Mouse (Mus musculus) forebrain, embryonic 15.5 days (tissue): Measurements from ENCODE around the gene Tmbim7. TPM values are rescaled to one million over a fixed set of nuclear protein-coding genes. Genes with fewer than 3 reads are reported as not detected.

Experiments
- ATAC-seq: fragments of 200-750 bp; cut with Nextera tagmentation; replicated peaks from 2 replicates; pipeline ENCODE4 v1.8.0; 2017; ENCODE audit warnings: mild to moderate bottlenecking, moderate TSS enrichment, moderate library complexity
- H3K27ac ChIP-seq: fragments of 300-500 bp; sonication (generic); replicated peaks from 2 replicates; pipeline ENCODE4 v1.5.1; 2015; ENCODE audit warnings: mild to moderate bottlenecking, inconsistent platforms
- H3K27me3 ChIP-seq: fragments of 300-500 bp; sonication (generic); 2 replicates; pipeline ENCODE4 v1.6.1; 2015; ENCODE audit warnings: inconsistent platforms
- H3K36me3 ChIP-seq: fragments of 300-500 bp; sonication (generic); 2 replicates; pipeline ENCODE4 v1.6.1; 2015; ENCODE audit warnings: mild to moderate bottlenecking, inconsistent platforms
- H3K4me1 ChIP-seq: fragments of 300-500 bp; sonication (generic); 2 replicates; pipeline ENCODE4 v1.6.1; 2015; ENCODE audit warnings: inconsistent platforms
- H3K4me2 ChIP-seq: fragments of 300-500 bp; sonication (generic); replicated peaks from 2 replicates; pipeline ENCODE4 v1.6.1; 2015; ENCODE audit warnings: mild to moderate bottlenecking, inconsistent platforms
- H3K4me3 ChIP-seq: fragments of 300-500 bp; sonication (generic); 2 replicates; pipeline ENCODE4 v1.5.1; 2015; ENCODE audit warnings: mild to moderate bottlenecking, inconsistent platforms
- H3K9ac ChIP-seq: fragments of 300-500 bp; sonication (generic); replicated peaks from 2 replicates; pipeline ENCODE4 v1.6.1; 2015; ENCODE audit warnings: mild to moderate bottlenecking, inconsistent platforms
- H3K9me3 ChIP-seq: fragments of 300-500 bp; sonication (generic); 2 replicates; pipeline ENCODE4 v1.6.1; 2016; ENCODE audit warnings: inconsistent platforms
- WGBS: fragments of 180-500 bp; shearing (Covaris S2); methylation state at CpG from one replicate; pipeline ENCODE4 v1.1.7; 2015; ENCODE audit warnings: mixed read lengths; 5-methylcytosine and 5-hydroxymethylcytosine counted together
- polyA plus RNA-seq: library from polyadenylated mRNA; unstranded; fragments of >200 nt; fragmentation: Nextera tagmentation; extraction: Ambion mirVana; gene quantifications from 2 replicates; pipeline ENCODE4 v1.2.1, GENCODE M21; 2015

Tmbim7 gene
- polyA plus RNA-seq, 1 experiment from 2014 or later: not detected

DNA sequence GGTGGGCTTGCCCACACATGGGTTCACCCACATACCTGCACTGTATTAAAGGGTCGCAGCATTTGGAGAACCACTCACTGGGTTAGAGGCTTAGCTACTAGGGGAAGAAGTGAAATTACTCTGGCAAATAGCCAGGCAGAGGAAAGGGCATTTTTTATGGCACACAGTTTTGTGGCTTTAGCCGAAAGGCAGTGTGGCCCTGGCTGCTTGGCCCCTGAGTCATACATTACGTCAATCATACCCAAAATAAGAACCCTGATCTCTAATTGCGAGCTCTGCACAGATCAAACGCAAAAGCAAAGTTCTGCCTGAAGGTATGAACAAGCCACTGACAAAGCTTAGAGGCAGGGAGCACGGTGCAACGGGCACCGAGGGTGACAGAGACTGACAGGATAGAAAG lies 37.3 kb downstream of the Tmbim7 start:
- no peak overlapping the region for H3K4me2 ChIP-seq
- 96% methylated on average over 8 of the region's 8 CpGs for WGBS

DNA sequence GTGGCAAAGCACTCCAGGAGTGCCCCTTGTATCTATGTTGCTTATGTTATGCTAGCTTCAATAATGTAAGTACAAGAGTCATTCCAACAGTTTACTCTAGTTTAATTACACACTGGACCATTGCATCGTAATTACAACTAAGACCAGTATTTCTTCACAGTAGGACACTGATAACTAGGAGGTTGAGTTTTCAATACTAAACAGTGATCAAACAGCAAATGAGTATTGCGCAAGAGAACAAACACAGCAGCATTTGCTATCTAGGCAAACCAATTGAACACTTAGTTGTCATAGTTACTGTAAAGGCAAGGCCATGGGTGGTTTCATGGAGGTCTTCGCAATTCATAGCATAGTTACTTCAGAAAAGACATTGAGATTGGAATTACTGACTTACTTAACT lies 40.3 kb downstream of the Tmbim7 start:
- H3K4me1 ChIP-seq: no peaks in the 10 kb centered on the region
- no peak overlapping the region for H3K27ac ChIP-seq
- 91% methylated on average over 3 of the region's 3 CpGs for WGBS
- H3K9me3 ChIP-seq: no peaks in the 10 kb centered on the region
- H3K9ac ChIP-seq: no peak overlapping the region
- no peaks in the 10 kb centered on the region for H3K27me3 ChIP-seq
- peaks cover 45% of the 10 kb centered on the region for H3K36me3 ChIP-seq
- no peak overlapping the region for H3K4me3 ChIP-seq
- no peak overlapping the region for H3K4me2 ChIP-seq
- ATAC-seq: no peak

More for the DNA sequence above, 37.3 kb downstream of the Tmbim7 start:
- ATAC-seq: no peak
- no peak overlapping the region for H3K9ac ChIP-seq
- no peak overlapping the region for H3K27ac ChIP-seq
- H3K4me1 ChIP-seq: no peaks in the 10 kb centered on the region
- no peak overlapping the region for H3K4me3 ChIP-seq
- peaks cover 32% of the 10 kb centered on the region for H3K36me3 ChIP-seq
- no peaks in the 10 kb centered on the region for H3K27me3 ChIP-seq
- no peaks in the 10 kb centered on the region for H3K9me3 ChIP-seq

DNA sequence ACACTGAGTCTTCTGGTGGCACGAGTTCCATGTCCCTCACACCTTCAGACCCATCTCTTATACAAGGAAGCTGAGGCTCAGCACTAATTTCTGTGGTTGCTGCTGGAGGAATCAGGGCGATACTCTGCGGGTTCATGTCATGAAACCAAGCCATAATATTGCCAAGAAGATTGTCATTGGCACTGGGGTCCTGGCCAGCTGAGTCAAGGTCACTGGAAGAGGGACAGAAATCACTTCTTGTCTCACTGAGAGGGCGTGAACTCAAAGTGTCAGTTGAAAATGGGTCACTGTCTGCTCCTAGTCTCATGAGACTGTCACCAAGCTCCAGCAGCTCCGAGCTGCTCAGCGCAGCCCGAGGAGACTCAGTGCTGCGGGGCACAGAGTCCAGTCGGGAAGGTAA lies 42.0 kb downstream of the Tmbim7 start:
- no peak overlapping the region for H3K27ac ChIP-seq
- WGBS: 96% methylated on average over 9 of the region's 9 CpGs
- H3K9me3 ChIP-seq: no peaks in the 10 kb centered on the region
- H3K27me3 ChIP-seq: no peaks in the 10 kb centered on the region
- no peak overlapping the region for H3K4me3 ChIP-seq
- H3K9ac ChIP-seq: no peak overlapping the region
- H3K4me1 ChIP-seq: no peaks in the 10 kb centered on the region
- peaks cover 49% of the 10 kb centered on the region for H3K36me3 ChIP-seq
- ATAC-seq: no peak
- H3K4me2 ChIP-seq: no peak overlapping the region

DNA sequence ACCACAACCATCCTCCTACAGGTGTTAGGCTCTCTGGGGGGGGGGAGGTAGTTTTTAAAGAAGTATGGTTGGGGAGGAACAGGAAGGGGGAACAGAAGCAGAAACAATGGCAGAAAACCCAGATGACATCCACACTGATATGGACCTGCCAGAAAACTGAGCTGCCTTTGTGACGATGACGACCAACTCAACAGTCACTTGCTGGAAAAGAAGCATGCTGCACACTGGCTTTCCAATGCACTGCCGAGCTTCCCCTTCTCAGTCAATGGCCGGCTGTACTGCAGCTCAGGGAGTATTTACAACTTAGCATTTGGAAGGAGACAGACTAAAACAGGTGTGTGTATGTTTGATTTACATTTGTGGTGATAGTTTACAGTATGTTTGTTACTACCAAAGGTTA lies 44.2 kb downstream of the Tmbim7 start:
- no peaks in the 10 kb centered on the region for H3K9me3 ChIP-seq
- H3K4me2 ChIP-seq: no peak overlapping the region
- peaks cover 41% of the 10 kb centered on the region for H3K36me3 ChIP-seq
- no peak overlapping the region for H3K27ac ChIP-seq
- H3K4me1 ChIP-seq: no peaks in the 10 kb centered on the region
- 90% methylated on average over 4 of the region's 4 CpGs for WGBS
- no peak for ATAC-seq
- H3K4me3 ChIP-seq: no peak overlapping the region
- no peaks in the 10 kb centered on the region for H3K27me3 ChIP-seq
- no peak overlapping the region for H3K9ac ChIP-seq

DNA sequence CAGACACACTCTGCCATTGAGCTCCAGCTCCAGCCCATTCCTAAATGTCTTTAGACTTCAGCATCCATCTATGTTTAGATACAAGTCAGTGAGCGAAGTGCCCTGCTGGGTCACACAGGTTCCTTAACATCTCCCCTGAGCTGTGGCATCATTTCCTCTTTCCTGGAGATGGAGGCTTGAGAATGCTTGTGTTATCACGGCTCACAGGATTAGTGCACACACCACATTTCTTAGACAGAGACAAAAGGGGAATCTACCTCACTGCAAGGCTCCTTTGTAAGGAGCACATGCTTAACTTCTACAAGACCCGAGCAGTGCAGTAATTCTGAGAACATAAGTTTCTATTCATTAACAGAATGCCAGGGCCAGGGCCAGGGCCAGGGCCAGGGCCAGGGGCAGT lies 45.0 kb downstream of the Tmbim7 start:
- Histone ChIP-seq H3K9ac (no peak overlapping the region), H3K4me2 (no peak overlapping the region), H3K36me3 (peaks cover 43% of the 10 kb centered on the region), H3K9me3 (no peaks in the 10 kb centered on the region), H3K4me1 (no peaks in the 10 kb centered on the region), H3K27me3 (no peaks in the 10 kb centered on the region), H3K27ac (no peak overlapping the region), H3K4me3 (no peak overlapping the region)
- 63% methylated on average over 3 of the region's 3 CpGs for WGBS
- ATAC-seq: no peak

DNA sequence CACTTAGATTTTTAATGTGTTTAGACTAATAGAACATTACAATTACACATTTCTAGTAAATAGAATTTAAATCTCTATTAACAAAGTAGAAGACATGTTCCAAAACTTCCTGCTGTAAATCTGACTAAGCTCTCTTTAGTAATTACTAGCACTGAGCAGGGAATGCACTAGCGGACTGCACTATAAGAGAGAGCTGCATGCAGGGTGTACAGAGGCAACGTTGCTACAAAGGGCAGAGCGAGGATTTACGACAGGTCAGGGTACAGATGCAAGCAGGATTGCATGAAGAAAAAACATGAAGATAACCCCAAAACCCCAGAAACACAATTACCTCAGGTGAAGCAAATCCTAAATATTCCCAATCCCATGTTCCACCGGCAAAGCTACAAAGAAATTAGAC lies 49.0 kb downstream of the Tmbim7 start:
- Histone ChIP-seq H3K9ac (no peak overlapping the region), H3K36me3 (peaks cover 29% of the 10 kb centered on the region), H3K27ac (no peak overlapping the region), H3K4me3 (no peak overlapping the region), H3K4me1 (no peaks in the 10 kb centered on the region), H3K4me2 (no peak overlapping the region), H3K9me3 (no peaks in the 10 kb centered on the region), H3K27me3 (no peaks in the 10 kb centered on the region)
- 92% methylated on average over 5 of the region's 5 CpGs for WGBS
- no peak for ATAC-seq

DNA sequence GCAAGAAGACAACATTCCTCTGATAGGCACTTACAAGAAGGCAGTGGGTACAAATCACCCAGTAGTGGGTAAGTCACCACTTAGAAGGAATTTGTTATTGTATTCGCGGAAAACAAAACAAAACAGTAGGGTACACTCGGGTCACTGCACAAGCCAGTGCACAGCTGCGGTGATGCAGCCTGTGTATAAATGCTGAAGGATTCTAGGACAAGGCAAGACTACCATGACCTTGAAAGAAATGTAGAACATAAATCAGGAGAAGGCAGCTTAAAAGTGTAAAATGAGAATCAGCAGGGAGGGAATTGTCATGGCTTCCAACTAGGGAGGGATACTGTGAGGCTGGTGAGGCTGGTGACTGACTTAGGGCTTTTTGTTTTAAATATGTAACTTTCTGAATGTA lies 51.2 kb downstream of the Tmbim7 start:
- WGBS: 93% methylated on average over 4 of the region's 4 CpGs
- H3K36me3 ChIP-seq: peaks cover 34% of the 10 kb centered on the region
- no peak for ATAC-seq

DNA sequence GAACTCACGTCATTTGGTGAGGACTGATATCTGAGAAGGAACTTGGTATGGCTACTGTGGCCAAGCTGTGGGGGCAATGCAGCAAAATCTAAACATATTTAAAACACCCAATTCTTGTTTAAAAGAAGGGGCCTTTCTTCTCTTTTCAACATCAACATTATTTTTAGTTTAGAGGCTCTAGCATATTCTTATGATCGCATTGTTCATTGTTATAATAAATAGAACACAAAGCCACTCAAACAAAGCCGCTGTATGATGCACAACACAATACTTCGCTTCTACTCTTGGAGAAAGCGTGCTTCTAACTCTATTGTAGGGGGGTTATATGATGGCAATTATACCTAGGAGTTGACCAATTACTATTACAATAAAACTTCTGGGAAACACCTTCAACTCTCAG lies 64.8 kb downstream of the Tmbim7 start:
- Histone ChIP-seq H3K27ac (no peak overlapping the region), H3K9me3 (no peaks in the 10 kb centered on the region), H3K4me1 (no peaks in the 10 kb centered on the region), H3K4me2 (no peak overlapping the region), H3K27me3 (no peaks in the 10 kb centered on the region), H3K36me3 (peaks cover 31% of the 10 kb centered on the region), H3K9ac (no peak overlapping the region), H3K4me3 (no peak overlapping the region)
- ATAC-seq: no peak
- WGBS: 92% methylated on average over 5 of the region's 5 CpGs

More for the DNA sequence above, 51.2 kb downstream of the Tmbim7 start:
- H3K9ac ChIP-seq: no peak overlapping the region
- no peak overlapping the region for H3K4me2 ChIP-seq
- no peaks in the 10 kb centered on the region for H3K4me1 ChIP-seq
- no peak overlapping the region for H3K27ac ChIP-seq
- H3K4me3 ChIP-seq: no peak overlapping the region
- H3K9me3 ChIP-seq: no peaks in the 10 kb centered on the region
- no peaks in the 10 kb centered on the region for H3K27me3 ChIP-seq

DNA sequence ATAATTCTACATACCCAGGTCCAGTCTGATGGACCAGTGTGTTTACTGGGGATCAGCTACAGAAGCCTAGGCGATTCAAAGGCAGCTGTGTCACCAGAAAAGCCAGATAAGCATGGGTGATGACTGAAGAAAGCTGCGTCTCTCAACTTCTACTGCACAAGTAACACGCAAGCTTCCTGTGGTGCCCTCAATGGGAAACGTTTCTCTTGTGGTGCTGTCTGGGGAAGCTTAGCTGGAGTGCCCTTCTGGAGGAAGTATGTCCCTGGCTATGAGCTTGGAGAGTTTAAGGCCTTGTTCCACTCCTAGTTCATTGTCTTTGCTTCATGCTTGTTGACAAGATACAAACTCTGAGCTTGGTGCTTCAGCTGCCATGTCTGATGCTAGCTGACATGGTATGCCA lies 68.4 kb downstream of the Tmbim7 start:
- Histone ChIP-seq H3K27ac (no peak overlapping the region), H3K9ac (no peak overlapping the region), H3K4me2 (no peak overlapping the region), H3K27me3 (no peaks in the 10 kb centered on the region), H3K36me3 (peaks cover 37% of the 10 kb centered on the region), H3K4me3 (no peak overlapping the region), H3K9me3 (no peaks in the 10 kb centered on the region), H3K4me1 (no peaks in the 10 kb centered on the region)
- ATAC-seq: no peak
- 97% methylated on average over 4 of the region's 4 CpGs for WGBS

DNA sequence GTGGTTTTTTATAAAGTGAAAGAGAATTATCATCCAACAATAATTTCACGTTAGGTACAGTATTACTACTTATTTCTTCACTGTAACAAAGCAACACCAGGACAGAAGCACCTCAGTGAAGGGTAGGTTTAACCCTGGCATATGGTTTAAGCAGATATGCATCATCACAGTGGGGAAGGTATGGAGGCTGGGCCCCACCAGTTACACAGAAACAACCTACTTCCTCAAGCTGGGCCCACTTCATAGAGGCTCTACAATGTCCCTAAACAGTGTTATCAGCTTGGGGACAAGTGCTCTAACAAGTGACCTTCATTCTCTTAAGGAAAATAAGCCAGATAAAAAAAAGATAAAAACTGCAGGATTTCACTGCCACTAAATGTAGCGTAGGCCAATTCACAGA lies 71.9 kb downstream of the Tmbim7 start:
- no peaks in the 10 kb centered on the region for H3K9me3 ChIP-seq
- no peak overlapping the region for H3K4me3 ChIP-seq
- H3K27me3 ChIP-seq: no peaks in the 10 kb centered on the region
- WGBS: 96% methylated on average over 2 of the region's 2 CpGs
- H3K36me3 ChIP-seq: peaks cover 36% of the 10 kb centered on the region
- no peak overlapping the region for H3K4me2 ChIP-seq
- no peak overlapping the region for H3K27ac ChIP-seq
- ATAC-seq: no peak
- H3K9ac ChIP-seq: no peak overlapping the region
- no peaks in the 10 kb centered on the region for H3K4me1 ChIP-seq

DNA sequence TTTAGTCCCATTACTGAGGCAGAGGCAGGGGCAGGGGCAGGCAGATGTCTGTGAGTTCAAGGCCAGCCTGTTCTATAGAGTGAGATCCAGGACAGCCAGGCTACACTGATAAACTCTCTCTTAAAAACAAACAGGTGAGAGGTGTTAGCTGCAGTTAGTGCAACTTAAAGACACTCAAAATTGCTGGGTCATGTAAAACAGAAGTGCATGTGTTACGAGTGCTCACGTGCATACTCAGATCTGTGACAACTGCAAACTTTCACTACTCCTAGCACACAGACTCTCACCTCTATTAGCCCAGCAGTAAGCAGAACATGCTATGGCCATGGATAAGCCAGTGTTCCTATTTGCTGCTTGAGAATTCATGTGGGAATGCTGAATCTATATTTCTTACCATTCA lies 72.4 kb downstream of the Tmbim7 start:
- no peaks in the 10 kb centered on the region for H3K4me1 ChIP-seq
- no peak for ATAC-seq
- no peaks in the 10 kb centered on the region for H3K27me3 ChIP-seq
- H3K27ac ChIP-seq: no peak overlapping the region
- peaks cover 36% of the 10 kb centered on the region for H3K36me3 ChIP-seq
- H3K4me2 ChIP-seq: no peak overlapping the region
- H3K9ac ChIP-seq: no peak overlapping the region
- 95% methylated on average over 2 of the region's 2 CpGs for WGBS
- no peak overlapping the region for H3K4me3 ChIP-seq
- H3K9me3 ChIP-seq: no peaks in the 10 kb centered on the region

DNA sequence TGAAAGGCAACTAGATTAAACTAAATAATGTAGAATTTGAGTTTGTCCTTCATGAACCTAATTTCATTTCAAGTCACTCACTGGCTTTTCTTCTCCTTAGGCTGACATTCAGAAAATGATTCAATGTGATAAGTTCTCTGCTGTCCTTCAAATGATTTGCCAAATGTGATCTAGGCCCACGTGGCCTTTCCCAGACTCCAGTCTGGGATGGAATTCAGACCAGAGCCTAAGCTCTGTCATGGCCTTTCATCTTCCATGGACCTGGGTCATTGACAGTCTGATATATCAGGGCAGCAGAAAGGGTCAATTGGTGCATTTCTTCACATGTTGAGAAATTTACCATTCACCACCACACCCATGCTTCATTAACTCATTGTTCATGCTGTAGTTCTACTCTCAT lies 74.5 kb downstream of the Tmbim7 start:
- no peak for ATAC-seq
- no peak overlapping the region for H3K4me2 ChIP-seq
- H3K36me3 ChIP-seq: peaks cover 21% of the 10 kb centered on the region
- 75% methylated on average over 1 of the region's 1 CpGs for WGBS
- no peaks in the 10 kb centered on the region for H3K4me1 ChIP-seq
- no peak overlapping the region for H3K4me3 ChIP-seq
- no peaks in the 10 kb centered on the region for H3K27me3 ChIP-seq
- no peaks in the 10 kb centered on the region for H3K9me3 ChIP-seq
- H3K9ac ChIP-seq: no peak overlapping the region
- no peak overlapping the region for H3K27ac ChIP-seq

DNA sequence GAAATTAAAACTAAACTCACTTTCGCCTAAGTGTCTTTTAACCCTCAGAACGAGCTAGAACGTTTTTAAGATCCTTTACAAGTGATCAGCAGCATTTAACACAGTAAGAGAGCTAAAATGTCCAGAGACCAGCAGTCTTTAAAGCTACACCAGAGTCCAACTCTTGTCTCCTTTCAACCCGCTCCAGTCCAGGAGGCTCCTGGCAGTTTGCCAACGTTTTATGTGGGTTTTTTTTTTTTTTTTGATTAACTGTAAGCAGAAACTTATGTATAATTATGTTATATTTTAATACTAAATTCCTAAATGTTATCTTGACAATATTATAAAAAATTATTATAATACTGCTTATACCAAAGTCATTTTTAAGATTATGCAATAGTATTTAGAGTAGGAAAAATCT lies 77.8 kb downstream of the Tmbim7 start:
- no peak overlapping the region for H3K4me3 ChIP-seq
- no peak for ATAC-seq
- H3K27ac ChIP-seq: no peak overlapping the region
- no peak overlapping the region for H3K9ac ChIP-seq
- H3K27me3 ChIP-seq: no peaks in the 10 kb centered on the region
- no peak overlapping the region for H3K4me2 ChIP-seq
- no peaks in the 10 kb centered on the region for H3K4me1 ChIP-seq
- H3K9me3 ChIP-seq: no peaks in the 10 kb centered on the region
- H3K36me3 ChIP-seq: peaks cover 11% of the 10 kb centered on the region
- 70% methylated on average over 5 of the region's 5 CpGs for WGBS
